16 mouse cellular contexts compared by ENCODE assay signal in the genomic region with DNA sequence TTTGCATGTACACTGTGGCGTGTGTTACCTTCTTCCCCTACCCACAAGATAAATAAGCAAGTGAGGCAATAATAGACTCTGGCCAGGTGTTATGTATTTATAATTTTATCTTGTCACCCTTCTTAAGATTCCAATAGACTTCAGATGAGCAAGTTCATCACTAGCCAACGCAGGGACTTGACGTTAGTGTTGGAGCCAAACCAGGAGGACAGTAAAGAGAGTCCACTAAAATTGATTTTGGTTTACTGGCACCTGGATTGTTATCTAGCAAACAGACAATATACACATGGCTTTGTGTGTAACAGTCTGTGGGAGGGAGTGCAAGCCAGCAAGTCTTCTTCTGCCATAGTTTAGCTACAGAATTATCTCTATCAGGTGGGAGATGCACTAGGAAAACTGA.
"Had no signal": no experiment of that assay in that cellular context is flagged by ENCODE, and none has a peak within 500 bp of the region (broad histone marks: within the 10 kb centered on the region; RNA-seq: fewer than 3 reads in every experiment).

No protein-coding gene starts in this region.

- H3K9ac ChIP-seq: neural tube, embryonic 13.5 days; neural tube, embryonic 15.5 days; stomach, embryonic 15.5 days had no signal

- H3K27ac ChIP-seq: neural tube, embryonic 13.5 days; neural tube, embryonic 15.5 days; stomach, embryonic 15.5 days; stomach, postnatal 0 days had no signal

- H3K4me3 ChIP-seq: neural tube, embryonic 13.5 days; neural tube, embryonic 15.5 days; stomach, embryonic 15.5 days had no signal

- H3K36me3 ChIP-seq: neural tube, embryonic 13.5 days; neural tube, embryonic 15.5 days; stomach, embryonic 15.5 days had no signal

- H3K4me2 ChIP-seq: neural tube, embryonic 13.5 days; neural tube, embryonic 15.5 days; stomach, embryonic 15.5 days had no signal

- H3K9me3 ChIP-seq: neural tube, embryonic 13.5 days; neural tube, embryonic 15.5 days; stomach, embryonic 15.5 days had no signal

- H3K27me3 ChIP-seq: neural tube, embryonic 13.5 days; neural tube, embryonic 15.5 days; stomach, embryonic 15.5 days had no signal

- DNase-seq: retina, postnatal 1 day; right cerebral cortex, adult 18-20 months; right cerebral cortex, postnatal 14 days; right cerebral cortex, postnatal 25 days; right cerebral cortex, postnatal 4 days; spleen, adult 18-20 months; thymus, adult 18-20 months; thymus, adult 2 months; thymus, postnatal 14 days; thymus, postnatal 25 days; thymus, postnatal 36 days; thymus, postnatal 4 days had no signal
